Mouse (Mus musculus): Measurements from ENCODE around the gene Ttc12. TPM values are rescaled to one million over a fixed set of nuclear protein-coding genes. Genes with fewer than 3 reads are reported as not detected.
A peak's percentile ranks its signal among the peaks of the same experiment; 100 is the strongest.

Ttc12 gene
- polyA plus RNA-seq, 1 experiment = 3.3 TPM

GRCm38 (mm10) chr9:49486805-49487656 lies 1.0 kb upstream of the Ttc12 start:
- peak overlapping the region; percentile 31; the same call in 1 of the 2 replicates for H3K27ac ChIP-seq (ENCODE audit: control insufficient read depth, insufficient read depth, low read length)
- H3K4me3 ChIP-seq (ENCODE audit: control insufficient read depth, insufficient read depth, low read length) = no peak overlapping the region
- no peaks in the 10 kb centered on the region for H3K27me3 ChIP-seq (ENCODE audit: control insufficient read depth, insufficient read depth, low read length)
- H3K36me3 ChIP-seq (ENCODE audit: control insufficient read depth, insufficient read depth, low read length) = no peaks in the 10 kb centered on the region
- 84% methylated on average over 9 of the region's 9 CpGs for WGBS
- TF ChIP-seq CTCF (IDR thresholded peaks at IDR 0.05; ENCODE audit: borderline replicate concordance, control insufficient read depth, extremely low read depth, insufficient read depth, low read length, poor library complexity) (no peak), POLR2A (IDR thresholded peaks at IDR 0.05; ENCODE audit: control insufficient read depth, extremely low read depth, insufficient read depth, low read length, poor library complexity) (no peak)
- H3K4me1 ChIP-seq (replicated peaks; ENCODE audit: control insufficient read depth, insufficient read depth, low read length) = peaks cover 24% of the 10 kb centered on the region
- no peak for DNase-seq

- Histone ChIP-seq H3K4me3 (ENCODE audit: control insufficient read depth, insufficient read depth, low read length) (peak overlapping the region; percentile 70), H3K4me1 (replicated peaks; ENCODE audit: control insufficient read depth, insufficient read depth, low read length) (peaks cover 25% of the 10 kb centered on the region), H3K27ac (ENCODE audit: control insufficient read depth, insufficient read depth, low read length) (no peak overlapping the region), H3K36me3 (ENCODE audit: control insufficient read depth, insufficient read depth, low read length) (no peaks in the 10 kb centered on the region), H3K27me3 (ENCODE audit: control insufficient read depth, insufficient read depth, low read length) (no peaks in the 10 kb centered on the region)
- WGBS = 7% methylated on average over 21 of the region's 21 CpGs
- DNase-seq = peak; percentile 39
- TF ChIP-seq CTCF (IDR thresholded peaks at IDR 0.05; ENCODE audit: borderline replicate concordance, control insufficient read depth, extremely low read depth, insufficient read depth, low read length, poor library complexity) (peak; percentile 44; the same call in 1 of the 2 replicates), POLR2A (IDR thresholded peaks at IDR 0.05; ENCODE audit: control insufficient read depth, extremely low read depth, insufficient read depth, low read length, poor library complexity) (no peak)
Measured at GRCm38 (mm10) chr9:49485250-49485891, 654 bp downstream of the Ttc12 start.

- no peak for DNase-seq
- 0 out of 2 replicates have a peak overlapping the region, but pooled peaks have one; percentile 5 for H3K4me3 ChIP-seq (ENCODE audit: control insufficient read depth, insufficient read depth, low read length)
- TF ChIP-seq CTCF (IDR thresholded peaks at IDR 0.05; ENCODE audit: borderline replicate concordance, control insufficient read depth, extremely low read depth, insufficient read depth, low read length, poor library complexity) (no peak), POLR2A (IDR thresholded peaks at IDR 0.05; ENCODE audit: control insufficient read depth, extremely low read depth, insufficient read depth, low read length, poor library complexity) (no peak)
- peaks cover 12% of the 10 kb centered on the region for H3K4me1 ChIP-seq (replicated peaks; ENCODE audit: control insufficient read depth, insufficient read depth, low read length)
- no peaks in the 10 kb centered on the region for H3K27me3 ChIP-seq (ENCODE audit: control insufficient read depth, insufficient read depth, low read length)
- WGBS = 22% methylated on average over 10 of the region's 10 CpGs
- H3K36me3 ChIP-seq (ENCODE audit: control insufficient read depth, insufficient read depth, low read length) = no peaks in the 10 kb centered on the region
- 0 out of 2 replicates have a peak overlapping the region, but pooled peaks have one; percentile 20 for H3K27ac ChIP-seq (ENCODE audit: control insufficient read depth, insufficient read depth, low read length)
Measured at GRCm38 (mm10) chr9:49483316-49483715, 2.7 kb downstream of the Ttc12 start.

- TF ChIP-seq POLR2A (IDR thresholded peaks at IDR 0.05; ENCODE audit: control insufficient read depth, extremely low read depth, insufficient read depth, low read length, poor library complexity) (no peak), CTCF (IDR thresholded peaks at IDR 0.05; ENCODE audit: borderline replicate concordance, control insufficient read depth, extremely low read depth, insufficient read depth, low read length, poor library complexity) (no peak)
- Histone ChIP-seq H3K4me1 (replicated peaks; ENCODE audit: control insufficient read depth, insufficient read depth, low read length) (peaks cover 3% of the 10 kb centered on the region; the same call in 1 of the 2 replicates), H3K36me3 (ENCODE audit: control insufficient read depth, insufficient read depth, low read length) (no peaks in the 10 kb centered on the region), H3K27me3 (ENCODE audit: control insufficient read depth, insufficient read depth, low read length) (no peaks in the 10 kb centered on the region), H3K27ac (ENCODE audit: control insufficient read depth, insufficient read depth, low read length) (no peak overlapping the region), H3K4me3 (ENCODE audit: control insufficient read depth, insufficient read depth, low read length) (no peak overlapping the region)
- no peak for DNase-seq
- WGBS = 80% methylated on average over 11 of the region's 11 CpGs
Measured at GRCm38 (mm10) chr9:49472126-49472525, 13.9 kb downstream of the Ttc12 start.

- Histone ChIP-seq H3K27me3 (ENCODE audit: control insufficient read depth, insufficient read depth, low read length) (no peaks in the 10 kb centered on the region), H3K4me1 (replicated peaks; ENCODE audit: control insufficient read depth, insufficient read depth, low read length) (peaks cover 1% of the 10 kb centered on the region; the same call in 1 of the 2 replicates), H3K36me3 (ENCODE audit: control insufficient read depth, insufficient read depth, low read length) (no peaks in the 10 kb centered on the region), H3K27ac (ENCODE audit: control insufficient read depth, insufficient read depth, low read length) (no peak overlapping the region), H3K4me3 (ENCODE audit: control insufficient read depth, insufficient read depth, low read length) (no peak overlapping the region)
- 96% methylated on average over 6 of the region's 6 CpGs for WGBS
- TF ChIP-seq POLR2A (IDR thresholded peaks at IDR 0.05; ENCODE audit: control insufficient read depth, extremely low read depth, insufficient read depth, low read length, poor library complexity) (no peak), CTCF (IDR thresholded peaks at IDR 0.05; ENCODE audit: borderline replicate concordance, control insufficient read depth, extremely low read depth, insufficient read depth, low read length, poor library complexity) (no peak)
- no peak for DNase-seq
Measured at GRCm38 (mm10) chr9:49470946-49471345, 15.1 kb downstream of the Ttc12 start.

GRCm38 (mm10) chr9:49470006-49470405 lies 16.0 kb downstream of the Ttc12 start:
- 97% methylated on average over 19 of the region's 19 CpGs for WGBS
- Histone ChIP-seq H3K27ac (ENCODE audit: control insufficient read depth, insufficient read depth, low read length) (no peak overlapping the region), H3K4me1 (replicated peaks; ENCODE audit: control insufficient read depth, insufficient read depth, low read length) (no peaks in the 10 kb centered on the region; the same call in 1 of the 2 replicates), H3K36me3 (ENCODE audit: control insufficient read depth, insufficient read depth, low read length) (no peaks in the 10 kb centered on the region), H3K4me3 (ENCODE audit: control insufficient read depth, insufficient read depth, low read length) (no peak overlapping the region), H3K27me3 (ENCODE audit: control insufficient read depth, insufficient read depth, low read length) (no peaks in the 10 kb centered on the region)
- TF ChIP-seq CTCF (IDR thresholded peaks at IDR 0.05; ENCODE audit: borderline replicate concordance, control insufficient read depth, extremely low read depth, insufficient read depth, low read length, poor library complexity) (no peak), POLR2A (IDR thresholded peaks at IDR 0.05; ENCODE audit: control insufficient read depth, extremely low read depth, insufficient read depth, low read length, poor library complexity) (no peak)
- DNase-seq = no peak

Data from thymus, adult 2 months (tissue).